Mouse (Mus musculus) G1E (cell line): ENCODE results near the gene Mrpl21. TPM values are rescaled to one million over a fixed set of nuclear protein-coding genes. Genes with fewer than 3 reads are reported as not detected.

ENCODE experiments used
- ATAC-seq: 2 replicates; pipeline ENCODE4 v1.8.0; 2016; ENCODE audit warnings: mild to moderate bottlenecking; ENCODE audit not compliant: insufficient number of reproducible peaks, poor library complexity, low FRiP score, severe bottlenecking; ENCODE audit errors: extremely low read depth
- DNase-seq: peaks from one replicate; pipeline ENCODE4 v3.0.0; 2012; ENCODE audit warnings: low spot score
- H3K27me3 ChIP-seq: 2 replicates; pipeline ENCODE4 v1.6.1; 2012; ENCODE audit warnings: mild to moderate bottlenecking, low read length, inconsistent platforms; ENCODE audit not compliant: insufficient read depth
- H3K36me3 ChIP-seq: replicated peaks from 2 replicates; pipeline ENCODE3; 2012; ENCODE audit warnings: mild to moderate bottlenecking, inconsistent platforms
- H3K4me1 ChIP-seq: 2 replicates; pipeline ENCODE4 v1.6.1; 2012; ENCODE audit warnings: low read depth, low read length, inconsistent platforms, mixed read lengths; ENCODE audit not compliant: insufficient read depth
- H3K4me3 ChIP-seq: 2 replicates; pipeline ENCODE4 v1.5.1; 2012; ENCODE audit warnings: low read depth, mild to moderate bottlenecking, inconsistent platforms, low read length, moderate library complexity, mixed read lengths
- H3K9me3 ChIP-seq: replicated peaks from 2 replicates; pipeline ENCODE4 v1.6.1; 2012; ENCODE audit warnings: inconsistent platforms
- CTCF ChIP-seq: IDR thresholded peaks from 2 replicates; pipeline ENCODE4 v1.5.1; 2012; ENCODE audit warnings: low read depth, low read length, inconsistent platforms, mixed read lengths
- GATA1 ChIP-seq: IDR thresholded peaks from 2 replicates; pipeline ENCODE4 v1.6.1; 2012; ENCODE audit warnings: borderline replicate concordance, low read length, inconsistent platforms, mixed read lengths
- GATA2 ChIP-seq: IDR thresholded peaks from 2 replicates; pipeline ENCODE4 v1.6.1; 2012; ENCODE audit warnings: low read depth, low read length, inconsistent platforms, borderline replicate concordance
- POLR2AphosphoS5 ChIP-seq: IDR thresholded peaks from 2 replicates; pipeline ENCODE4 v1.6.1; 2012; ENCODE audit warnings: low read depth, low read length, inconsistent platforms; ENCODE audit not compliant: insufficient replicate concordance
- TAL1 ChIP-seq: conservative IDR thresholded peaks from 2 replicates; pipeline ENCODE4 v1.6.1; 2012; ENCODE audit warnings: low read depth, low read length, inconsistent platforms, mixed read lengths
- polyA plus RNA-seq: library from polyadenylated mRNA; stranded (reverse); fragments of >175 nt; gene quantifications from 2 replicates; pipeline ENCODE4 v1.2.3, GENCODE M21; 2012
- total RNA-seq, 2 experiments: library from RNA; stranded (forward) in 1 of 2; stranded (reverse) in 1 of 2; fragments of 200-1000 nt in 1 of 2; fragments of >200 nt in 1 of 2; fragmentation: Nextera tagmentation in 1 of 2; gene quantifications; 2 replicates each; pipeline ENCODE4 v1.2.3; 2014 to 2017

The Mrpl21 gene
- total and polyA plus RNA-seq, 3 experiments, result 27.4 to 92.9 (median 57.3) TPM

DNA sequence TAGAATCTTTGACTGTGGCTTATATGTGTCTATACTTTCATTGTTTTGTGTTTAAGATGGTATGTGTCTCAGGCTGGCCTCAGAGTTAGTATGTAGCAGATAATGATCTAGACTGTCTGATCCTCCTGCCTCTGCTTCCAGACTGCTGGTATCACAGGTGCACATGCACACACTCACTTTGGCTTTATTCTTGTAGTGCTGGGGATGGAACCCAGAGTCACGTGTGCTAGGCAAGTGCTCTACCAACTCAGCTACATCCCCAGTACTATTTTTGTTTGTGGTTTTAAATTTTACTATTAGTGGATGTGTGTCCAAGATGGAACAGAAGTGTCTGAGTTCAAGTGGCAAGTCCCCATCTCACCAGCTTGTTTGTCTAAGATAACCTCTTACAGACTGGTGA, 10.3 kb downstream of the Mrpl21 start:
- no peaks in the 10 kb centered on the region for H3K27me3 ChIP-seq
- TF ChIP-seq GATA2, result no peak
- TF ChIP-seq POLR2AphosphoS5, result no peak
- no peak for TF ChIP-seq CTCF
- TF ChIP-seq GATA1, result no peak
- no peak for TF ChIP-seq TAL1
- no peak for ATAC-seq

DNA sequence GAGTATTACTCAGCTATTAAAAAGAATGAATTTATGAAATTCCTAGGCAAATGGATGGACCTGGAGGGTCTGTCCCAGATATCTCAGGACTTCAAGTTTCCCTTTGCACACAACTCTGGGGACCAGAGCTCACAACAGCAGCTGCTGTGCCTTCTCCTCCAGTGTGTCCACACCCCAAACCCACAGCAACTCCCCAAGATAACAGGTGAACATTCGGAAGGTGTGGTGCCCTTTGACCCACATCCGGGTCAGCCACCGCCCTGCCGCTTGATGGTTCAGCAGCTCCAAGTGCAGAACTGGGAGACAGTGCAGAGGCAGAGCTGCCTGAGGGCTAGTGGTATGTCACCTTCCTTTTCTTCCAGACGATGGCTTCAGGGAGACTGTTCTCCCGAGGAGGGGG, 12.5 kb downstream of the Mrpl21 start:
- H3K4me1 ChIP-seq, result peaks cover 11% of the 10 kb centered on the region
- TF ChIP-seq POLR2AphosphoS5 (no peak), CTCF (no peak), GATA1 (no peak), TAL1 (no peak), GATA2 (no peak)
- peaks cover 38% of the 10 kb centered on the region for H3K36me3 ChIP-seq
- H3K9me3 ChIP-seq, result no peaks in the 10 kb centered on the region
- H3K4me3 ChIP-seq, result no peak overlapping the region
- no peak for ATAC-seq
- DNase-seq, result no peak
- no peaks in the 10 kb centered on the region for H3K27me3 ChIP-seq

More for the DNA sequence above, 10.3 kb downstream of the Mrpl21 start:
- Histone ChIP-seq H3K4me3 (no peak overlapping the region), H3K4me1 (peaks cover 11% of the 10 kb centered on the region), H3K9me3 (no peaks in the 10 kb centered on the region), H3K36me3 (peaks cover 60% of the 10 kb centered on the region)
- no peak for DNase-seq

DNA sequence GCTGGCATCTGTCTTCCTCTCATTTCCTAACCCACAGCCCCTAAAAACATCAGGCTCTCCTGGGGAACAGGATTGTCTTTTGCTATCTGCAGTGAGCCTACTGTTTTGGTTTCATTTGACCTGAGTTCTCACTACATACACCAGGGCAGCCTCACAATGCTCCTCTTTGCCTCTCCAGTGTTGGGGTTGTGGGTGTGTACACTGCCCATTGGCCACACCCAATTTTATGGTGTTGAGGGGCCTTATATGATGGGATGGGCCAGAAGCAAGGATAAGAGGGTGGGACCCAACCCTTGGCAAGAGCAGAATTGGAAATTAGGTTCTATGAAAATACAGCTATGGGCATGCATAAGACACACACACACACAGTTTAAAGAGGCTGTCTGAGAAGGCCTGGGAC, 14.3 kb downstream of the Mrpl21 start:
- TF ChIP-seq TAL1 (no peak), POLR2AphosphoS5 (no peak), CTCF (no peak), GATA1 (no peak), GATA2 (no peak)
- Histone ChIP-seq H3K4me1 (peaks cover 11% of the 10 kb centered on the region), H3K9me3 (no peaks in the 10 kb centered on the region), H3K27me3 (no peaks in the 10 kb centered on the region), H3K36me3 (peaks cover 20% of the 10 kb centered on the region), H3K4me3 (no peak overlapping the region)
- no peak for ATAC-seq
- no peak for DNase-seq

DNA sequence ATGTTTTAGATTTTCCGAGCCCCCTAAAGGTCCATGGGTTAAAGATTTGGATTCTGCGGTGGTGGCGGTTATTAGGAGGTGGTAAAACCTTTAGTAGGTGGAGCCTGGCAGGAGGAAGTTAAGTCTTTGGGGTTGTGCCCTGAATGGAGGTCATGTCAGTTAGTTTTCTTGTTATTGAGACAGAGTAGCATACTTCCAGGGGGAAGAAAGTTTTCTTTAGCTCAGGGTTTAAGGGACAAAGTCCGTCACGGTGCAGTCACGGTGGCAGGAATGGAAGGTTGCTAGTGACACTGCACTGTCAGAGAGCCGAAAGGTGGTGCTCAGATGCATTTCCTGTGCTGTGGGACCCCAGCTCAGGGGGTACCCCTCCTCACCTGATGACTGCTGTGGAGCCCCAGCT, 15.1 kb downstream of the Mrpl21 start:
- Histone ChIP-seq H3K27me3 (no peaks in the 10 kb centered on the region), H3K4me1 (peaks cover 11% of the 10 kb centered on the region), H3K36me3 (peaks cover 13% of the 10 kb centered on the region), H3K4me3 (no peak overlapping the region), H3K9me3 (no peaks in the 10 kb centered on the region)
- ATAC-seq, result no peak
- no peak for DNase-seq
- no peak for TF ChIP-seq TAL1

DNA sequence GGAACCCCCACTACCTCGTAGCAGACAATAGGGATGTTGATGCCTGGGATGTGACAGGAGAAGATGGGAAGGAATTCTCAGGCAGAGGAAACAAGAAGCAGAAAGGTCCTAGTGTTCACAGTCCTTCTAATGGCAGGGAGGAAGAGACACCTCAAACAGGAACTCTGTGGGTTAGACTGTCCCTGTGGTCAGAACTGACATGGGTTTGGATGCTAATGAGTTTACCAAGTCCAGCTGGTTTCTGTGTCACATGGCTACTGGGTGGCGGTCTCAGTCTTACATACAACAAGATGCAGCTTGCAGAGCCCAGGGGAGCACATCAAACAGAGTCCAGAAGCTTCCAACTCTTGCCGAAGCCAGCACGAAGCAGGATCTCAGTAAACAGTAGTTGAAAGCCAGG, 21.3 kb downstream of the Mrpl21 start:
- no peak for DNase-seq
- no peaks in the 10 kb centered on the region for H3K9me3 ChIP-seq
- H3K4me1 ChIP-seq, result no peaks in the 10 kb centered on the region
- ATAC-seq, result no peak
- peaks cover 37% of the 10 kb centered on the region for H3K27me3 ChIP-seq
- TF ChIP-seq TAL1 (no peak), POLR2AphosphoS5 (no peak), GATA2 (no peak), CTCF (no peak), GATA1 (no peak)
- H3K36me3 ChIP-seq, result no peaks in the 10 kb centered on the region
- no peak overlapping the region for H3K4me3 ChIP-seq

DNA sequence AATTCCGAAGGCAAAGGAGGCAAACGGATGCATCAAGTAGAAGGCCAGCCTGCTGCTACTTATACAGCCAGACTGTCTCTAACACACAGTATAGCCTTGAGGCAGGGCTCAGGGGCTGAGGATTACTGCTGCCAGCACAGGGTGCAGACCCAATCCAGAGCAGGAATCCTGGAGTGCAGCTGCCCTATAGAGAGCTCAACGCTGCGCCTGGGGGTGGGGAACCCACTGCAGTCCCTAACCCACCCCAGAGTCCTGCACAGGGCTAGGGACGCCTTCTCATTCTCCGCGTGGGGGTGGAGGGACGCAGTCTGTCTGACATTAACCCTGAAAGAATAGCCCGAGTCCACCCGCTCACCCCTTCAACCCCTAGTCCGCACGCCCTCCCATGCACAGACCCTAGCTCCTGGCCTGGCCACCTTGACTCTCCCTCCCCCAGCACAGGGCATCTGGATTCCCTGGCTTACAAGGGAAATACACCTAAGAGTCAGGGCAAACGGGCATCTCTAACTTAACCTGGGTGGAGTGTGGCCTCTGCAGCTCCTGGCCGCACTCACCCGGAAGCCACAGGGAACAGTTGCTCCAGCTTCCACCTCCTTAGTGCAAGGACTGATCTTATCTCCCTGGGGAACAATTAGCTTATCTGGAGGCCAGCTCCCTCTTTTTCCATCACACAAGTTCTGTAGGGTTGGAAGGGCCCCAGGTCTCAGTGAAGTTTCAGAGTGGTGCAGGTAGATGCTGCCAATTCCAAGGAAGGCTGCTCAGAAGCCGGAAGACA, 24.7 kb downstream of the Mrpl21 start:
- H3K4me1 ChIP-seq, result no peaks in the 10 kb centered on the region
- H3K36me3 ChIP-seq, result no peaks in the 10 kb centered on the region
- DNase-seq, result no peak
- peaks cover 7% of the 10 kb centered on the region for H3K9me3 ChIP-seq
- no peak overlapping the region for H3K4me3 ChIP-seq
- H3K27me3 ChIP-seq, result peaks cover 44% of the 10 kb centered on the region
- no peak for ATAC-seq
- TF ChIP-seq CTCF (no peak), GATA1 (no peak), POLR2AphosphoS5 (no peak), TAL1 (no peak), GATA2 (no peak)
